Mouse (Mus musculus): ENCODE measurements at regions not wholly inside any gene's neighbourhood (a gene's known extent, or its start where the extent isn't known, plus 50 kb on each side); places are given as distances from the start of the nearest gene placed in this dataset.
"Not testable (repeated sequence)": the region's sequence is repeated elsewhere in the genome, so short reads cannot be mapped to it uniquely, and the experiment has no call there.

- not testable (repeated sequence) for ATAC-seq (ENCODE audit: insufficient read depth); H3K4me3 ChIP-seq (ENCODE audit: insufficient read depth in 1 of 2, low read depth in 2 of 2, low read length in 2 of 2); H3K27me3 ChIP-seq (ENCODE audit: control insufficient read depth, insufficient read depth, low read length); H3K4me2 ChIP-seq (ENCODE audit: low read depth); H3K4me1 ChIP-seq (replicated peaks; ENCODE audit: control insufficient read depth in 2 of 2, insufficient read depth in 2 of 2, low read length in 1 of 2); DNase-seq (ENCODE audit: low read depth in 3 of 3, low spot score in 3 of 3); H3K36me3 ChIP-seq (replicated peaks; ENCODE audit: control insufficient read depth, insufficient read depth, low read depth); H3K9me3 ChIP-seq (ENCODE audit: control insufficient read depth, low read length); H3K27ac ChIP-seq; H3K9ac ChIP-seq (replicated peaks)
- 50% methylated on average over 5 of the region's 6 CpGs for WGBS (ENCODE audit: insufficient replicate concordance)
Observed at GRCm38 (mm10) chr17:6519107-6519506, 82.4 kb upstream of the Dynlt1c start.

DNA sequence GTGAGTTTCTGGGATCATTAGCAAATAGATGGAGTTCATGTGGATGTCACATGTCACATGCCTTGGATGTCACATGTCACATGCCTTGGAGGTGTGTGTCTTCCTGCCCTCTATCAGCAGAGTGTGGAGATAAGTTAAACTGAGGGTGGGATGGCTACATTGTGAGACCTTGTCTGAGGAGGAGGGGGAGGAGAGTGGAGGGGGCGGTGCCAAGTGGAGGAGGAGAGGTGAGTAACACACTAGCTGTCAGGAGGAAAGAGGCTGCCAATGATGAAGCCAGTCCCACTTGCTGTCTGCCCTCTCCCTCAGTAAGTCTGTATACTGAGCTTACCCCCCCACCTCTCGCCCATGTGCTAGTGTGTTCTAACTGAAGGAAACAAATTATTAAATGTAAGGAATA, 81.5 kb upstream of the Dynlt1c start:
- H3K9me3 ChIP-seq (ENCODE audit: control insufficient read depth, low read length); H3K27me3 ChIP-seq (ENCODE audit: control insufficient read depth, insufficient read depth, low read length); H3K4me3 ChIP-seq (ENCODE audit: insufficient read depth in 1 of 2, low read depth in 2 of 2, low read length in 2 of 2); H3K27ac ChIP-seq; H3K4me2 ChIP-seq (ENCODE audit: low read depth); DNase-seq (ENCODE audit: low read depth in 3 of 3, low spot score in 3 of 3); H3K36me3 ChIP-seq (replicated peaks; ENCODE audit: control insufficient read depth, insufficient read depth, low read depth); ATAC-seq (ENCODE audit: insufficient read depth); H3K9ac ChIP-seq (replicated peaks); H3K4me1 ChIP-seq (replicated peaks; ENCODE audit: control insufficient read depth in 2 of 2, insufficient read depth in 2 of 2, low read length in 1 of 2): not testable (repeated sequence)
- 51% methylated on average over 2 of the region's 2 CpGs for WGBS (ENCODE audit: insufficient replicate concordance)

DNA sequence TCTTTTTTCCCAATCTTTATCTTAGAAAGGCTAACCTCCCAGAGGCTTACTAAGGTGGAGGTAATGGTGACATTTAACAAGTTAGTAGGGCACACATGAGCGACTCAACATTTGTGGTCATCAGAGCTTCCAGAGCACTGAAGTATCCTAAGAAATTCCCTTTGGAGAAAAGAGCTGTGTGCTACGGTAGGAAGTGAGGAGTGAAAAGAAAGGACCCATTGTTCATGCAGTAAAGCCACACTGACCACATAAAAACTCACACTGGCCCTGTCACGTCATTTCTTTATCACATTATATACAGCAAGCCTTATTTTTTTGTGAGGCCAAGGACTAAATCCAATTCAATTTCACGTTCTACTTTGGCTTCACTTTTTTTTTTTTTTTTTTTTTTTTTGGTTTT, 80.7 kb upstream of the Dynlt1c start:
- H3K27me3 ChIP-seq (ENCODE audit: control insufficient read depth, insufficient read depth, low read length); H3K4me1 ChIP-seq (replicated peaks; ENCODE audit: control insufficient read depth in 2 of 2, insufficient read depth in 2 of 2, low read length in 1 of 2); H3K9me3 ChIP-seq (ENCODE audit: control insufficient read depth, low read length); H3K4me2 ChIP-seq (ENCODE audit: low read depth); H3K9ac ChIP-seq (replicated peaks); H3K4me3 ChIP-seq (ENCODE audit: insufficient read depth in 1 of 2, low read depth in 2 of 2, low read length in 2 of 2); H3K36me3 ChIP-seq (replicated peaks; ENCODE audit: control insufficient read depth, insufficient read depth, low read depth); H3K27ac ChIP-seq; DNase-seq (ENCODE audit: low read depth in 3 of 3, low spot score in 3 of 3); ATAC-seq (ENCODE audit: insufficient read depth): not testable (repeated sequence)
- WGBS (ENCODE audit: insufficient replicate concordance), result 46% methylated on average over 4 of the region's 4 CpGs

DNA sequence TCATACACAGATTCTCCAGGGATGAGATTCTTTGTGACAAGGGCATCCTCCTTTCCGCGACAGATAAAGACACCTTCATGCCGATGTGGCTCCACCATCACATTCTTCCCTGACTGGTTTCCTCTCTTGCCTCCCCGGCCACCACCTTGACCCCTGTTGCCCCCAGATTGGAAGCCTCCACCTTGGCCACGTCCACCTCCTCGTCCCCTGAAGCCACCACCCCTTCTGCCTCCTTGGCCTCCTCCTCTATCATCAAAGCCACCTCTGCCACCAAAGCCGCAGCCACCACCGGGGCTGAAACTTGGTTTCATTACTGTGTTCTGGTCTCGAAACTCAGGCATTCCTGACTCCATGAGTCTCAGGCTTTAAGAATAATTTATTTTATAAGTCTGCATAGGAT, 79.3 kb upstream of the Dynlt1c start:
- not testable (repeated sequence) for H3K4me1 ChIP-seq (replicated peaks; ENCODE audit: control insufficient read depth in 2 of 2, insufficient read depth in 2 of 2, low read length in 1 of 2); H3K9ac ChIP-seq (replicated peaks); H3K27ac ChIP-seq; H3K36me3 ChIP-seq (replicated peaks; ENCODE audit: control insufficient read depth, insufficient read depth, low read depth); DNase-seq (ENCODE audit: low read depth in 3 of 3, low spot score in 3 of 3); H3K9me3 ChIP-seq (ENCODE audit: control insufficient read depth, low read length); H3K27me3 ChIP-seq (ENCODE audit: control insufficient read depth, insufficient read depth, low read length); ATAC-seq (ENCODE audit: insufficient read depth); H3K4me2 ChIP-seq (ENCODE audit: low read depth); H3K4me3 ChIP-seq (ENCODE audit: insufficient read depth in 1 of 2, low read depth in 2 of 2, low read length in 2 of 2)
- WGBS (ENCODE audit: insufficient replicate concordance), result 58% methylated on average over 4 of the region's 9 CpGs

DNA sequence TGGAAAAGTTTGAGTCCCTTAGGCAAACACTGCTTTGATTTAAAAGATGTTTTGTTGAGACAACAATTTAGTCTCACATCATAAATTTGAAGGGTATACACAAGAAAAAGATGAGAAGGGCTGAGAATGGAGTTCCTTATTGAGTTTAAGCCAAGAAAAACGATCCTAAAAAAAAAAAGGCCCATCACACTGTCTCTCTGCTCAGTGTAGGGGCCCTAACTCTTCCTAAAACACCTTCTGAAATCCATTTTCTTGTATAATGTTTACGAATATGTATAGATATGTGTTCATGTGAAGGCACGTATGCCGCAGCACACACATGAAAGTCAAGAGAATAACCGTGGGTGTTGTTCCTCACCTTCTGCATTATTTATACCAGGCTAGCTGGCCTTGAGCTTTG, 62.7 kb upstream of the Dynlt1c start:
- not testable (repeated sequence) for H3K27ac ChIP-seq; DNase-seq (ENCODE audit: low read depth in 3 of 3, low spot score in 3 of 3); H3K4me3 ChIP-seq (ENCODE audit: insufficient read depth in 1 of 2, low read depth in 2 of 2, low read length in 2 of 2); H3K27me3 ChIP-seq (ENCODE audit: control insufficient read depth, insufficient read depth, low read length); H3K9ac ChIP-seq (replicated peaks); ATAC-seq (ENCODE audit: insufficient read depth); H3K9me3 ChIP-seq (ENCODE audit: control insufficient read depth, low read length); H3K4me1 ChIP-seq (replicated peaks; ENCODE audit: control insufficient read depth in 2 of 2, insufficient read depth in 2 of 2, low read length in 1 of 2); H3K36me3 ChIP-seq (replicated peaks; ENCODE audit: control insufficient read depth, insufficient read depth, low read depth); H3K4me2 ChIP-seq (ENCODE audit: low read depth)
- WGBS (ENCODE audit: insufficient replicate concordance), result no CpG with 5 or more reads among the region's 5 CpGs

GRCm38 (mm10) chr17:6547064-6547760, 54.3 kb upstream of the Dynlt1c start:
- ATAC-seq (ENCODE audit: insufficient read depth); DNase-seq (ENCODE audit: low read depth in 3 of 3, low spot score in 3 of 3); H3K4me1 ChIP-seq (replicated peaks; ENCODE audit: control insufficient read depth in 2 of 2, insufficient read depth in 2 of 2, low read length in 1 of 2); H3K9me3 ChIP-seq (ENCODE audit: control insufficient read depth, low read length); H3K36me3 ChIP-seq (replicated peaks; ENCODE audit: control insufficient read depth, insufficient read depth, low read depth); H3K27ac ChIP-seq; H3K27me3 ChIP-seq (ENCODE audit: control insufficient read depth, insufficient read depth, low read length); H3K9ac ChIP-seq (replicated peaks); H3K4me2 ChIP-seq (ENCODE audit: low read depth); H3K4me3 ChIP-seq (ENCODE audit: insufficient read depth in 1 of 2, low read depth in 2 of 2, low read length in 2 of 2): not testable (repeated sequence)
- no CpG with 5 or more reads among the region's 8 CpGs for WGBS (ENCODE audit: insufficient replicate concordance)

DNA sequence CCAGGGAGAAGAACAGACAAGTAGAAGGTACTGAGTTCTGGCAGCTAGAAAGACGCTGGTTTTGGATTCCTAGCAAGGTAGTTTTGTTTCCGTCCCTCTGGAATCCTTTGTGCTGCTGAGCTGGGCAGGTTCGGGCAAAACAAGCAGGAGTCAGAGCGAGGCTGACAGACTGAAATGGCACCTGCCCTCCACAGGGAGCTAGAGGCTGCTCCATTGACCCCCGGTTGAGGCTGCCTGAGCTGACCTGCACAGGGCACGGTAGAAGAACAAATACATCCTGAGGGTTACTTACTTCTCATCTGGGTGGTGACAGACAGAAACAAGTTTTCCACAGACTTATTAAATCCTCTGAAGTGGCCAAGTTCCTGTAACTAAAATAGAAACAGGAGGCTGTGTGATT, 53.5 kb upstream of the Dynlt1c start:
- ATAC-seq (ENCODE audit: insufficient read depth); H3K4me1 ChIP-seq (replicated peaks; ENCODE audit: control insufficient read depth in 2 of 2, insufficient read depth in 2 of 2, low read length in 1 of 2); H3K27ac ChIP-seq; H3K4me3 ChIP-seq (ENCODE audit: insufficient read depth in 1 of 2, low read depth in 2 of 2, low read length in 2 of 2); H3K36me3 ChIP-seq (replicated peaks; ENCODE audit: control insufficient read depth, insufficient read depth, low read depth); H3K4me2 ChIP-seq (ENCODE audit: low read depth); H3K9me3 ChIP-seq (ENCODE audit: control insufficient read depth, low read length); H3K9ac ChIP-seq (replicated peaks); DNase-seq (ENCODE audit: low read depth in 3 of 3, low spot score in 3 of 3); H3K27me3 ChIP-seq (ENCODE audit: control insufficient read depth, insufficient read depth, low read length): not testable (repeated sequence)
- no CpG with 5 or more reads among the region's 6 CpGs for WGBS (ENCODE audit: insufficient replicate concordance)
